Mouse (Mus musculus) MEL (cell line): ENCODE results near the gene Cfap77.

Experiments used
- CHD2 ChIP-seq: IDR thresholded peaks from 2 replicates; pipeline ENCODE4 v1.6.1; 2011; ENCODE audit warnings: low read length, improper control_type of control experiment
- ELF1 ChIP-seq: IDR thresholded peaks from 2 replicates; pipeline ENCODE4 v1.6.1; 2014; ENCODE audit warnings: low read depth, mild to moderate bottlenecking, inconsistent platforms, low read length, improper control_type of control experiment, moderate library complexity
- GATA1 ChIP-seq: IDR thresholded peaks from 2 replicates; pipeline ENCODE4 v1.6.1; 2011; ENCODE audit warnings: low read depth, low read length, improper control_type of control experiment
- POLR2A ChIP-seq, 2 experiments: IDR thresholded peaks; 2 replicates each; pipeline ENCODE4 v1.6.1; 2011 to 2012; ENCODE audit warnings: low read length in 2 of 2, mild to moderate bottlenecking in 2 of 2, control low read depth in 1 of 2, improper control_type of control experiment in 1 of 2, low read depth in 1 of 2, moderate library complexity in 1 of 2; ENCODE audit not compliant: control insufficient read depth in 1 of 2, insufficient read depth in 1 of 2, poor library complexity in 1 of 2
- RCOR1 ChIP-seq: IDR thresholded peaks from 2 replicates; pipeline ENCODE4 v1.6.1; 2012; ENCODE audit warnings: low read depth, mild to moderate bottlenecking, inconsistent platforms, low read length, improper control_type of control experiment
- TBP ChIP-seq: IDR thresholded peaks from 2 replicates; pipeline ENCODE4 v1.8.0; 2011; ENCODE audit warnings: low read depth, low read length, improper control_type of control experiment
- USF2 ChIP-seq, 2 experiments: IDR thresholded peaks; 2 replicates each; pipeline ENCODE4 v1.6.1; 2011 to 2012; ENCODE audit warnings: improper control_type of control experiment in 2 of 2, low read length in 2 of 2, borderline replicate concordance in 1 of 2, inconsistent platforms in 1 of 2, low read depth in 1 of 2, mild to moderate bottlenecking in 1 of 2; ENCODE audit not compliant: insufficient read depth in 1 of 2
- ZC3H11A ChIP-seq: IDR thresholded peaks from 2 replicates; pipeline ENCODE4 v1.6.1; 2012; ENCODE audit warnings: low read depth, mild to moderate bottlenecking, inconsistent platforms, low read length, improper control_type of control experiment
- ZMIZ1 ChIP-seq: IDR thresholded peaks from 2 replicates; pipeline ENCODE4 v1.6.1; 2012; ENCODE audit warnings: low read depth, mild to moderate bottlenecking, inconsistent platforms, low read length, improper control_type of control experiment, moderate library complexity

- TF ChIP-seq CHD2, result no peak
- no peak for TF ChIP-seq POLR2A (IDR thresholded peaks at IDR 0.05; ENCODE audit: control insufficient read depth in 1 of 2, insufficient read depth in 1 of 2, low read depth in 1 of 2, low read length in 2 of 2, poor library complexity in 1 of 2)
- TF ChIP-seq TBP, result no peak
- TF ChIP-seq ELF1, result no peak
- no peak for TF ChIP-seq GATA1
- TF ChIP-seq ZC3H11A, result no peak
- no peak for TF ChIP-seq USF2 (IDR thresholded peaks at IDR 0.05; ENCODE audit: borderline replicate concordance in 1 of 2, insufficient read depth in 1 of 2, low read depth in 1 of 2, low read length in 2 of 2)
- no peak for TF ChIP-seq RCOR1
- no peak for TF ChIP-seq ZMIZ1
Measured at GRCm38 (mm10) chr2:28907691-28908388, 147.0 kb downstream of the Cfap77 start.
